Mouse (Mus musculus) MEL (cell line): Measurements from ENCODE around the gene Agt. TPM values are rescaled to one million over a fixed set of nuclear protein-coding genes. Genes with fewer than 3 reads are reported as not detected.

ENCODE experiments used
- DNase-seq: peaks from one replicate; pipeline ENCODE4 v3.0.0; 2011; ENCODE audit warnings: low read depth, low spot score
- H3K27ac ChIP-seq: 2 replicates; pipeline ENCODE4 v1.5.1; 2012; ENCODE audit warnings: low read depth, mild to moderate bottlenecking, control low read depth, low read length, moderate library complexity; ENCODE audit not compliant: control insufficient read depth
- H3K27me3 ChIP-seq, 2 experiments: fragments of 150-350 bp in 1 of 2; sonication (generic) in 1 of 2; 2 replicates each; pipeline ENCODE4 v1.6.1; 2012; ENCODE audit warnings: low read length in 2 of 2, mild to moderate bottlenecking in 2 of 2, improper control_type of control experiment in 1 of 2, moderate library complexity in 1 of 2; ENCODE audit not compliant: insufficient read depth in 2 of 2, control insufficient read depth in 1 of 2
- H3K36me3 ChIP-seq, 2 experiments: 2 replicates each; pipeline ENCODE4 v1.6.1; 2012 to 2014; ENCODE audit warnings: low read length in 2 of 2, improper control_type of control experiment in 1 of 2, inconsistent platforms in 1 of 2, mild to moderate bottlenecking in 1 of 2; ENCODE audit not compliant: insufficient read depth in 2 of 2, control insufficient read depth in 1 of 2
- H3K4me1 ChIP-seq, 2 experiments: fragments of 150-350 bp in 1 of 2; sonication (generic) in 1 of 2; 2 replicates each; pipeline ENCODE4 v1.6.1; 2012; ENCODE audit warnings: low read length in 2 of 2, improper control_type of control experiment in 1 of 2, mild to moderate bottlenecking in 1 of 2; ENCODE audit not compliant: insufficient read depth in 2 of 2, control insufficient read depth in 1 of 2
- H3K4me3 ChIP-seq, 2 experiments: fragments of 150-350 bp in 1 of 2; sonication (generic) in 1 of 2; 2 replicates each; pipeline ENCODE4 v1.5.1; 2012; ENCODE audit warnings: low read depth in 2 of 2, low read length in 2 of 2, mild to moderate bottlenecking in 2 of 2, moderate library complexity in 2 of 2, control low read depth in 1 of 2, improper control_type of control experiment in 1 of 2; ENCODE audit not compliant: control insufficient read depth in 1 of 2, insufficient read depth in 1 of 2
- H3K79me2 ChIP-seq: 2 replicates; pipeline ENCODE4 v1.6.1; 2012; ENCODE audit warnings: mild to moderate bottlenecking, low read length, moderate library complexity; ENCODE audit not compliant: control insufficient read depth, poor library complexity, insufficient read depth
- H3K9ac ChIP-seq: 2 replicates; pipeline ENCODE4 v1.6.1; 2012; ENCODE audit warnings: low read depth, mild to moderate bottlenecking, control low read depth, low read length, moderate library complexity; ENCODE audit not compliant: control insufficient read depth, poor library complexity, severe bottlenecking
- H3K9me3 ChIP-seq: fragments of 150-350 bp; sonication (generic); replicated peaks from 2 replicates; pipeline ENCODE4 v1.6.1; 2012; ENCODE audit warnings: mild to moderate bottlenecking, low read length, improper control_type of control experiment, moderate library complexity; ENCODE audit not compliant: insufficient read depth
- CTCF ChIP-seq, 3 experiments: IDR thresholded peaks in 2 of 3; conservative IDR thresholded peaks in 1 of 3; 2 replicates each; pipeline ENCODE4 v1.5.1; 2011 to 2012; ENCODE audit warnings: low read length in 3 of 3, low read depth in 2 of 3, mild to moderate bottlenecking in 2 of 3, improper control_type of control experiment in 1 of 3, inconsistent platforms in 1 of 3, mixed read lengths in 1 of 3, moderate library complexity in 1 of 3; ENCODE audit not compliant: control insufficient read depth in 1 of 3, insufficient read depth in 1 of 3, poor library complexity in 1 of 3, severe bottlenecking in 1 of 3
- E2F4 ChIP-seq: IDR thresholded peaks from 2 replicates; pipeline ENCODE4 v1.6.1; 2011; ENCODE audit warnings: low read depth, low read length, improper control_type of control experiment, borderline replicate concordance
- ETS1 ChIP-seq: IDR thresholded peaks from 2 replicates; pipeline ENCODE4 v1.6.1; 2012; ENCODE audit warnings: low read depth, mild to moderate bottlenecking, inconsistent platforms, low read length, improper control_type of control experiment, moderate library complexity
- GABPA ChIP-seq: IDR thresholded peaks from 2 replicates; pipeline ENCODE4 v1.6.1; 2012; ENCODE audit warnings: low read depth, mild to moderate bottlenecking, inconsistent platforms, low read length, improper control_type of control experiment, moderate library complexity
- GATA1 ChIP-seq: IDR thresholded peaks from 2 replicates; pipeline ENCODE4 v1.6.1; 2011; ENCODE audit warnings: low read depth, low read length, improper control_type of control experiment
- JUND ChIP-seq: IDR thresholded peaks from 2 replicates; pipeline ENCODE4 v1.6.1; 2011; ENCODE audit warnings: low read depth, mild to moderate bottlenecking, improper control_type of control experiment, low read length
- MAFK ChIP-seq: IDR thresholded peaks from 2 replicates; pipeline ENCODE4 v1.6.1; 2011; ENCODE audit warnings: low read depth, mild to moderate bottlenecking, low read length, improper control_type of control experiment, borderline replicate concordance
- MAX ChIP-seq: IDR thresholded peaks from 2 replicates; pipeline ENCODE4 v1.6.1; 2011; ENCODE audit warnings: low read length, improper control_type of control experiment
- MAZ ChIP-seq: IDR thresholded peaks from 2 replicates; pipeline ENCODE4 v1.6.1; 2012; ENCODE audit warnings: low read depth, mild to moderate bottlenecking, inconsistent platforms, low read length, improper control_type of control experiment
- MXI1 ChIP-seq: IDR thresholded peaks from 2 replicates; pipeline ENCODE4 v1.6.1; 2011; ENCODE audit warnings: mild to moderate bottlenecking, low read depth, low read length, improper control_type of control experiment
- MYC ChIP-seq: IDR thresholded peaks from 2 replicates; pipeline ENCODE4 v1.6.1; 2011; ENCODE audit warnings: low read depth, mild to moderate bottlenecking, low read length, improper control_type of control experiment, moderate library complexity
- NELFE ChIP-seq: IDR thresholded peaks from 2 replicates; pipeline ENCODE4 v1.6.1; 2011; ENCODE audit warnings: low read depth, low read length, improper control_type of control experiment
- NRF1 ChIP-seq: IDR thresholded peaks from 2 replicates; pipeline ENCODE4 v1.6.1; 2014; ENCODE audit warnings: low read depth, mild to moderate bottlenecking, inconsistent platforms, low read length, improper control_type of control experiment, moderate library complexity; ENCODE audit not compliant: poor library complexity, insufficient read depth, severe bottlenecking
- POLR2A ChIP-seq, 2 experiments: IDR thresholded peaks; 2 replicates each; pipeline ENCODE4 v1.6.1; 2011 to 2012; ENCODE audit warnings: low read length in 2 of 2, mild to moderate bottlenecking in 2 of 2, control low read depth in 1 of 2, improper control_type of control experiment in 1 of 2, low read depth in 1 of 2, moderate library complexity in 1 of 2; ENCODE audit not compliant: control insufficient read depth in 1 of 2, insufficient read depth in 1 of 2, poor library complexity in 1 of 2
- POLR2AphosphoS5 ChIP-seq: IDR thresholded peaks from 2 replicates; pipeline ENCODE4 v1.6.1; 2012; ENCODE audit warnings: low read depth, borderline replicate concordance, mild to moderate bottlenecking, inconsistent platforms, low read length, moderate library complexity, mixed read lengths
- SIN3A ChIP-seq: IDR thresholded peaks from 2 replicates; pipeline ENCODE4 v1.6.1; 2012; ENCODE audit warnings: low read length, improper control_type of control experiment, inconsistent platforms
- SMC3 ChIP-seq: IDR thresholded peaks from 2 replicates; pipeline ENCODE4 v1.6.1; 2011; ENCODE audit warnings: low read depth, low read length, improper control_type of control experiment
- UBTF ChIP-seq: IDR thresholded peaks from 2 replicates; pipeline ENCODE4 v1.6.1; 2012; ENCODE audit warnings: low read depth, mild to moderate bottlenecking, inconsistent platforms, low read length, improper control_type of control experiment, moderate library complexity, borderline replicate concordance; ENCODE audit not compliant: insufficient read depth
- USF1 ChIP-seq: IDR thresholded peaks from 2 replicates; pipeline ENCODE4 v1.6.1; 2014; ENCODE audit warnings: low read depth, mild to moderate bottlenecking, inconsistent platforms, low read length, improper control_type of control experiment, moderate library complexity
- USF2 ChIP-seq, 2 experiments: IDR thresholded peaks; 2 replicates each; pipeline ENCODE4 v1.6.1; 2011 to 2012; ENCODE audit warnings: improper control_type of control experiment in 2 of 2, low read length in 2 of 2, borderline replicate concordance in 1 of 2, inconsistent platforms in 1 of 2, low read depth in 1 of 2, mild to moderate bottlenecking in 1 of 2; ENCODE audit not compliant: insufficient read depth in 1 of 2
- ZC3H11A ChIP-seq: IDR thresholded peaks from 2 replicates; pipeline ENCODE4 v1.6.1; 2012; ENCODE audit warnings: low read depth, mild to moderate bottlenecking, inconsistent platforms, low read length, improper control_type of control experiment
- ZKSCAN1 ChIP-seq: IDR thresholded peaks from 2 replicates; pipeline ENCODE4 v1.6.1; 2012; ENCODE audit warnings: low read depth, mild to moderate bottlenecking, inconsistent platforms, low read length, improper control_type of control experiment, moderate library complexity
- ZMIZ1 ChIP-seq: IDR thresholded peaks from 2 replicates; pipeline ENCODE4 v1.6.1; 2012; ENCODE audit warnings: low read depth, mild to moderate bottlenecking, inconsistent platforms, low read length, improper control_type of control experiment, moderate library complexity
- ZNF384 ChIP-seq: IDR thresholded peaks from 2 replicates; pipeline ENCODE4 v1.6.1; 2012; ENCODE audit warnings: low read depth, mild to moderate bottlenecking, inconsistent platforms, low read length, improper control_type of control experiment
- polyA plus RNA-seq, 2 experiments: library from polyadenylated mRNA; stranded (reverse) in 1 of 2; unstranded in 1 of 2; fragments of >175 nt in 1 of 2; fragments of >200 nt in 1 of 2; gene quantifications; 2 replicates each; pipeline versions ENCODE4 v1.2.1 to v1.2.4; 2012; ENCODE audit warnings: low replicate concordance in 2 of 2, low read depth in 1 of 2; ENCODE audit not compliant: insufficient read length in 2 of 2, insufficient read depth in 1 of 2, missing spikeins in 1 of 2
- total RNA-seq: library from RNA; depleted of rRNA; stranded (reverse); fragments of 300-350 nt; gene quantifications from 2 replicates; pipeline ENCODE4 v1.2.3, GENCODE M21; 2012

Gene Agt
- total and polyA plus RNA-seq, 3 experiments: not detected

GRCm38 (mm10) chr8:124573552-124574340 lies 4.2 kb upstream of the Agt start (continued):
- TF ChIP-seq GATA1: no peak
- peak; percentile 48 for TF ChIP-seq NELFE
- TF ChIP-seq ZC3H11A: peak; percentile 64
- no peak for TF ChIP-seq E2F4

DNA sequence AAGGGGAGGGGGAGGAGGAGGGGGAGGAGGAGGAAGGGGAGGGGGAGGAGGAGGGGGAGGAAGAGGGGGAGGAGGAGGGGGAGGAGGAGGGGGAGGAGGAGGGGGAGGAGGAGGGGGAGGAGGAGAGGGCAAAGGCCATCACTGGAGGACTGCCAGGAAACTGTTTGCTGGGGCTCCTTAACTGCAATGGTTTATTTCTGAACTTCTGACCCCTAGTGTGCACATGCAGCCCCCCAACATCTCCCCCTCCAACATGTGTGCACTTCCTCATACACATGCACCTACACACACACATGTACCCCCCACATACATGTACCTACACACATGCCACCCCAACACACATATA lies 2.9 kb upstream of the Agt start:
- H3K27ac ChIP-seq: no peak overlapping the region
- H3K36me3 ChIP-seq: no peaks in the 10 kb centered on the region
- H3K9me3 ChIP-seq: no peaks in the 10 kb centered on the region
- H3K79me2 ChIP-seq: no peaks in the 10 kb centered on the region
- H3K9ac ChIP-seq: no peak overlapping the region
- no peak overlapping the region for H3K4me3 ChIP-seq
- no peaks in the 10 kb centered on the region for H3K27me3 ChIP-seq
- no peak for DNase-seq
- peaks cover 0 to 4% of the 10 kb centered on the region in 2 experiments; a peak in 3 of 4 replicates for H3K4me1 ChIP-seq
- TF ChIP-seq SMC3: no peak
- no peak for TF ChIP-seq NELFE
- TF ChIP-seq USF1: no peak
- TF ChIP-seq ZC3H11A: no peak
- TF ChIP-seq MAX: no peak
- no peak for TF ChIP-seq MYC
- TF ChIP-seq ZKSCAN1: no peak
- no peak for TF ChIP-seq POLR2A (IDR thresholded peaks at IDR 0.05; ENCODE audit: control insufficient read depth in 1 of 2, insufficient read depth in 1 of 2, low read depth in 1 of 2, low read length in 2 of 2, poor library complexity in 1 of 2)
- TF ChIP-seq ZNF384: no peak
- TF ChIP-seq MAFK: no peak
- no peak for TF ChIP-seq JUND
- no peak for TF ChIP-seq MAZ
- no peak for TF ChIP-seq NRF1

DNA sequence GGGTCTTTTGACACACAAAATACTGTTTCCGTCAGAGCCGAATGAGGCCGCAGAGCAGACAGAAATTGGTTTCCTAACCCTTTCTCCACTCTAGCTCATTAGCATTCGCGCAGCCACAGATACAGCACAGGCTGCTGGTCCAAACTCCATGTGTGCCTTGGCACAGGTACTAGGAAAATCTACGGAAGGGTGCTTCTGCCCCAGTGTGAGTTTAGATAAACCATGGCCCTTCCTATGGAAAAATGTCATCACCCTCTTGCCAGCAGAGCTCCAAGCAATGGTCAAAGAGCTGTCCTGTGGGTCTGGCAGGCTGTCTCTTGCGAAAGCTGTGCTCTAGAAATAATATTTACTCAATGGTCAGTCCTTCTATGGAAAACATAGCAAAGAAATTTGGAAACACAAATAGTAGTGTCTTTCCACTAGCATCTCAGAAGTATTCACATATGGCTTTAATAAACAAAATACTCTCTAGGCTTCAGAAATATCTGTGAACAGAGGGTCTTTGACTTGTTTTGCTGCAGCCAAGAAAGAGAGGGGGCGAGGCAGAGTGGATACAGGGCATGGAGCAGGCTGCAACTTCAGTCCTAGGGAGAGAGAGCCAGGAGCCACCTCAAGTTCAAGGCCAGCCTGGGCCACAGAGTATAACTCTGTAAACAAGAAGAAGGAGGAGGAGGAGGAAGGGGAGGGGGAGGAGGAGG lies 2.4 kb upstream of the Agt start:
- Histone ChIP-seq H3K4me1 (peaks cover 0 to 4% of the 10 kb centered on the region in 2 experiments; a peak in 3 of 4 replicates), H3K9me3 (no peaks in the 10 kb centered on the region), H3K79me2 (no peaks in the 10 kb centered on the region), H3K27ac (no peak overlapping the region), H3K36me3 (no peaks in the 10 kb centered on the region), H3K27me3 (no peaks in the 10 kb centered on the region), H3K4me3 (no peak overlapping the region), H3K9ac (no peak overlapping the region)
- TF ChIP-seq JUND: no peak
- TF ChIP-seq MAZ: no peak
- no peak for TF ChIP-seq MAX
- no peak for TF ChIP-seq NRF1
- no peak for TF ChIP-seq MAFK
- no peak for TF ChIP-seq GABPA
- no peak for TF ChIP-seq ZMIZ1
- no peak for TF ChIP-seq POLR2AphosphoS5
- TF ChIP-seq USF2 (IDR thresholded peaks at IDR 0.05; ENCODE audit: borderline replicate concordance in 1 of 2, insufficient read depth in 1 of 2, low read depth in 1 of 2, low read length in 2 of 2): no peak
- no peak for TF ChIP-seq NELFE
- no peak for TF ChIP-seq ETS1
- no peak for TF ChIP-seq UBTF
- no peak for TF ChIP-seq CTCF (IDR thresholded peaks at IDR 0.05 in 2 of 3, conservative IDR thresholded peaks at IDR 0.05 in 1 of 3; ENCODE audit: control insufficient read depth in 1 of 3, insufficient read depth in 1 of 3, low read depth in 2 of 3, low read length in 3 of 3, poor library complexity in 1 of 3, severe bottlenecking in 1 of 3)
- no peak for TF ChIP-seq SIN3A
- TF ChIP-seq MXI1: no peak
- TF ChIP-seq ZC3H11A: no peak
- TF ChIP-seq, all 39 proteins: peak for 0
- DNase-seq: no peak
